Mouse (Mus musculus) T-cell, adult 66 days (primary cell): ENCODE results near the gene Gm10645. TPM values are rescaled to one million over a fixed set of nuclear protein-coding genes. Genes with fewer than 3 reads are reported as not detected.

ENCODE experiments used
- total RNA-seq, 2 experiments: library from RNA; stranded (reverse); gene quantifications; 3 replicates in 1 of 2; 4 replicates in 1 of 2; pipeline ENCODE4 v1.2.4; 2023

The Gm10645 gene
- total RNA-seq, result not detected

DNA sequence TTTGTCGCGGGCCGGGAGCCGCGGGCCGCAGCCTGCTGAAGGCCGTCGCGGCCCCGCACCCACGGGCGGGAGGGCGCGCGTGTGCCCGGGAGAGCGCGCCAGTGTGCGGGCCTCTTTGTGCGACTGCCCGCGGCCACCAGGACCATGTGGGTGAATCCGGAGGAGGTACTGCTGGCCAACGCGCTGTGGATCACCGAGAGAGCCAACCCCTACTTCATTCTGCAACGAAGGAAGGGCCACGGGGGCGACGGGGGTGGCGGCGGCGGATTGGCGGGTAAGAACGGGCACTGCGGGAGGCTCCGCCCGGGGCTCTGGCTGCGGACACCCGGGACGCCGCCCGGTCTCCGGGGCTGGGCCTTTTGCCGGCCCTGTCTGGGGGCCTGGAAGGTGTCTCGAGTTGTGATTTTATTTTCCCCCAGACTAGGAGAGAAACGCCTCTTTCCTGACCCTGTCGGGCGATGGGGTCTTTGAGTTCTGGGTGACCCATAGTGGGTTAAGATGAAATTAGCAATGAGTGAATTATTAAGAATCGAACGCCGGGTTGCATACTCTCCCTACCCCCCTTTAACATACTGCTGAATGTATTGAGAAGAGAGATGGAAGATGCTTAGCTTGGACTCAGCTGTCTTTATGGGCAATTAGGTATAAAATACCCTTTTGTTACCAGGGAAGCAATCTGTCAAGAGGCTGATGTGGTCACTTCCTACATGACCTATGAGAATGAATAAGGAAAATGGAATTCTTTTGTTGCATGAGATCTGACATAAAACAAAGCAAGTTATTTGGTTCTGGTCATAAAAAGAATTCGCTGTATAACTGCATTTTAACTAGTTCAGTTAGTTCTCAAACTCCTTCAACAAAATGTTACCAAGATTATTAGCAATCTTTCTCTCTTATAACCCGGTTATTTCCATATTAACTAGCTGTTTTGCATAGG is at the start of gene Gm10645:
Gene Gm10645 (minus strand): TSS at position 240 of the 937 bp plus-strand sequence.

DNA sequence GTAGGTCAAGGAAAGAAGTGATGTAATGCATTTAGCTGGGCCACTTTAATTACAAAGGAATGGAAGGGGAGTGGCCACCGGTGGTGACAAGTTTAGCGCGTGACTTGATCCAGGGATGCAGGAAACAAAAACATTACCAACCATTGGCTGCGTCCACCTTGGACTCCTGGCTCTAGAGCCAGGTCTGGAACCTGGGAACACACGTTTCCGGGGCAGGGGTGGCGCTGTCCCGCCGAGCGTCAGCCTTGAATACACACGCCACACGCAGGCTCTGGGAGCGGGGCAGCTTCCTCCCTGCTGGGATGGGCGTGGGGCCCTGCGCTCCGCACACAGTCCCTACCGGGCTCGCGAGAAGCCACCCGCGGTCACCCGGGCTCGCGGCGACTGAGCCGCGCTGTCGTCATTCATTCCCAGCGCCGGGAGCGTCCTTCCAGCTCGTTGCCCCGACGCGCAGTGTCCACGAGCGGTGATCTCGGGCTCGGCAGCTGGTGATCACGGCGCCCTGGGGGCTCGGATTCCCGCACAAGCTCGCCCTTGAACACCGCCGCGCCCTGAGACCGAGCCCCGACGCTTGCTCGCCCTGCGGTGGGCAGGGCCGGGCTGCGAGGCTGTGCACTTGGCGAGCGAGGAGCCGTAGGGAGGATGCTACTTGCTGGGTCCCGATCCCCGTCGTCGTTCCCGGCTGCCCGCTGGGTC is 587 bp downstream of the Gm10645 start, which contains the start of gene Tbc1d9:
Gene Tbc1d9 (plus strand): TSS at position 118 of the 696 bp plus-strand sequence.

Other genes starting within 250 kb of the Gm10645 start
- under 1 TPM; 0.53 to 0.73 TPM for gene Tbc1d9, start 818 bp downstream of the Gm10645 start, total RNA-seq
- gene Ucp1, start 124.2 kb upstream of the Gm10645 start, total RNA-seq, result not detected
- 1 to 10 TPM; 8.0 to 9.2 TPM for gene Elmod2, start 166.3 kb upstream of the Gm10645 start, total RNA-seq
- not detected for gene Mgat4d, start 182.3 kb upstream of the Gm10645 start, total RNA-seq
- not detected for gene Clgn, start 223.7 kb upstream of the Gm10645 start, total RNA-seq